Mouse (Mus musculus): Measurements from ENCODE around the gene Ano1.

DNA sequence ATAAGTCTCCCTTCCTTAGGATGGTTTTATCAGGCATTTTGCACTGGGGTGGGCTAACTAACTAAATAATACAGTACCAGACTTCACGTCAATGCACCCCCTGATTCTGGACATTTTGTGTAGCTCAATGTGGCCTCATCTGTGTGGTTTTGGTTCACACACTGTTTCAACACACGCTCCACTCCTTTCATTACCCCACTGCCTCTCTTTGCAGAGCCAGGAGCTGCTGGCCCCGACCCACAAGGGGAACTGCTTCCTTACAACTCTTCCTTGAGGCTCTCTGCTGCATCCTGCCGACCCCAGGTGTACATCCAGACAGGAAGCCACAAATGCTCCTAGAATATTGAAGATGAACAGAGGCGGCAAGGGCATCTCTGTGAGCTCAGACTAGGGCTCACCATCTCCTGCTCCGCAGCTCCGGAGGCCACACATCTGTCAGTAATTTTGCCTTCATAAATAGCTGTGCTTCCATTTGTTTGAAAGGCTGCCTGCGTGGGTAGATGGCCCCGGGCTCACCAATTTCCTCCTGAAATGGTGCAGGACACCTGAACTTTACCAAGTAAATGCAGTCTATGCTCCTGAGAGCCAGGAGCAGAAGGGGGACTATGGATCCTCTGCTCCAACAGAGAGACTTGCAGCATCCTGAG lies 17.8 kb upstream of the Ano1 start:
- TF ChIP-seq CTCF (IDR thresholded peaks at IDR 0.05; ENCODE audit: control insufficient read depth, insufficient read depth, low read length) (no peak), POLR2A (IDR thresholded peaks at IDR 0.05; ENCODE audit: borderline replicate concordance, control insufficient read depth, low read depth, low read length) (no peak)

All from bone marrow, adult 2 months (tissue).